In the genomic region with DNA sequence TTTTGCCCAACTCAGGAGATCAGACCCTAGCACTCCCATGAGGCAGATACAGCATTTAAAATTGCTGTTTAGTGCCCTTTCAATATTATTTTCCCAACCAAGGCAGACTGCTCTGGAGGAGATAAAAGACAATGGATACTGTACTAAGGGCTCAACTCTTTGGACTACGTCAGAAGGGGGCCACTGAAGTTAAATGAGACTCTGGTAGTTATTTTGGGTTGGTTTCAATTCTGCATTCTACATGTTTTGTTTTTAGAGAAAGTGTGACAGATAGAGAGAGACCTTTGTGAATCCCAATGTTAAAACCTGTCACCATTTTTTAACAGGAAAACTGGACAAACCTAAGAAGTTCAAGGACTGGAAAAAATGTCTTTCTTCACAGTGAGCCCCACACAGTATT, we compare ENCODE assay signal across 8 mouse cellular contexts. TPM values are rescaled to one million over a fixed set of nuclear protein-coding genes. Genes with fewer than 3 reads are reported as not detected.
A peak's percentile ranks its signal among the peaks of the same experiment; 100 is the strongest.
DNase-seq lines count a peak whose midpoint lies in the region; ATAC-seq and TF ChIP-seq lines count a peak whose summit lies in the region.

No protein-coding gene starts in this region.

- no peak for DNase-seq in spleen, adult 2 months (ENCODE audit: low read depth in 1 of 2, low spot score in 2 of 2)
- DNase-seq in spleen, postnatal 4 days (ENCODE audit: low spot score in 2 of 2): no peak
- DNase-seq in liver, embryonic 13.5 days: no peak
- no peak for DNase-seq in layer of hippocampus, postnatal 25 days (ENCODE audit: extremely low spot score in 1 of 2, low spot score in 1 of 2)
- no peak for DNase-seq in right cerebral cortex, adult 2 months (ENCODE audit: low spot score in 2 of 2)

- H3K27me3 ChIP-seq in erythroblast, embryonic 14.5 days (ENCODE audit: control insufficient read depth): peaks cover 7% of the 10 kb centered on the region
- H3K27me3 ChIP-seq in spleen, adult 2 months (ENCODE audit: control insufficient read depth, insufficient read depth, low read length): no peaks in the 10 kb centered on the region
- no peaks in the 10 kb centered on the region for H3K27me3 ChIP-seq in liver, embryonic 13.5 days
- no peaks in the 10 kb centered on the region for H3K27me3 ChIP-seq in stomach, embryonic 16.5 days (ENCODE audit: control insufficient read depth, insufficient read depth, low read length)

- WGBS in spleen, adult 2 months: 44% methylated on average over 1 of the region's 1 CpGs
- 41% methylated on average over 1 of the region's 1 CpGs for WGBS in liver, embryonic 13.5 days (ENCODE audit: insufficient replicate concordance)
- WGBS in stomach, embryonic 16.5 days: 75% methylated on average over 1 of the region's 1 CpGs

- no peaks in the 10 kb centered on the region for H3K36me3 ChIP-seq in erythroblast, embryonic 14.5 days (ENCODE audit: control insufficient read depth)
- H3K36me3 ChIP-seq in spleen, adult 2 months (ENCODE audit: control insufficient read depth, insufficient read depth, low read length): no peaks in the 10 kb centered on the region
- no peaks in the 10 kb centered on the region for H3K36me3 ChIP-seq in liver, embryonic 13.5 days
- no peaks in the 10 kb centered on the region for H3K36me3 ChIP-seq in stomach, embryonic 16.5 days (ENCODE audit: control insufficient read depth, insufficient read depth, low read length)

- peak overlapping the region; percentile 85 for H3K9ac ChIP-seq in liver, embryonic 13.5 days
- H3K9ac ChIP-seq in stomach, embryonic 16.5 days (ENCODE audit: low read length): peak overlapping the region; percentile 68

- no peaks in the 10 kb centered on the region for H3K9me3 ChIP-seq in erythroblast, embryonic 14.5 days (ENCODE audit: control insufficient read depth, low read length)
- H3K9me3 ChIP-seq in liver, embryonic 13.5 days (replicated peaks): no peaks in the 10 kb centered on the region
- no peaks in the 10 kb centered on the region for H3K9me3 ChIP-seq in stomach, embryonic 16.5 days (replicated peaks; ENCODE audit: control insufficient read depth, low read length)

- H3K4me1 ChIP-seq in erythroblast, embryonic 14.5 days (ENCODE audit: control insufficient read depth): peaks cover 58% of the 10 kb centered on the region
- H3K4me1 ChIP-seq in spleen, adult 2 months (ENCODE audit: control insufficient read depth, insufficient read depth, insufficient read length): peaks cover 21% of the 10 kb centered on the region; the same call in 1 of the 2 replicates
- peaks cover 65% of the 10 kb centered on the region for H3K4me1 ChIP-seq in liver, embryonic 13.5 days (replicated peaks)
- H3K4me1 ChIP-seq in stomach, embryonic 16.5 days (ENCODE audit: control insufficient read depth, insufficient read depth, low read length): 0 out of 2 replicates have a peak, but pooled peaks cover 4% of the 10 kb centered on the region

- H3K4me2 ChIP-seq in liver, embryonic 13.5 days: peak overlapping the region; percentile 99
- H3K4me2 ChIP-seq in stomach, embryonic 16.5 days (ENCODE audit: low read depth, low read length): peak overlapping the region; percentile 98

- no peak for ATAC-seq in erythroblast, adult 5-6 weeks (replicated peaks; ENCODE audit: low FRiP score, poor library complexity, severe bottlenecking)
- ATAC-seq in liver, embryonic 13.5 days (ENCODE audit: low read depth): no peak
- no peak for ATAC-seq in stomach, embryonic 16.5 days (ENCODE audit: insufficient read depth, low FRiP score)

- H3K27ac ChIP-seq in spleen, adult 2 months (ENCODE audit: insufficient read depth, low read length): peak overlapping the region; percentile 86
- peak overlapping the region; percentile 73 for H3K27ac ChIP-seq in liver, embryonic 13.5 days
- no peak overlapping the region for H3K27ac ChIP-seq in stomach, embryonic 16.5 days (ENCODE audit: low read length)

- no peak for TF ChIP-seq CTCF in spleen, adult 2 months (IDR thresholded peaks at IDR 0.05; ENCODE audit: extremely low read depth, insufficient read depth, insufficient read length, insufficient replicate concordance)

- TF ChIP-seq POLR2A in spleen, adult 2 months (IDR thresholded peaks at IDR 0.05; ENCODE audit: low read depth, low read length): no peak

- H3K4me3 ChIP-seq in erythroblast, embryonic 14.5 days (replicated peaks): peak overlapping the region; percentile 94
- peak overlapping the region; percentile 41; the same call in 1 of the 2 replicates for H3K4me3 ChIP-seq in spleen, adult 2 months (ENCODE audit: extremely low read depth, insufficient read depth, insufficient read length)
- H3K4me3 ChIP-seq in liver, embryonic 13.5 days (replicated peaks): peak overlapping the region; percentile 80; the same call in 1 of the 2 replicates
- peak overlapping the region; percentile 75 for H3K4me3 ChIP-seq in stomach, embryonic 16.5 days (replicated peaks; ENCODE audit: low read length)

RNA-seq across cellular contexts. Expression of gene Snx30, which starts 0.9 kb away (rescaled TPM):
- 0.02 and 0.20 TPM in 2 replicates for polyA plus RNA-seq in erythroblast, embryonic 14.5 days (2012)
- total RNA-seq in erythroblast, adult 5-6 weeks (2015; ENCODE audit: low replicate concordance): 2.5 and 3.7 TPM in 2 replicates
- total RNA-seq in erythroblast, adult 5-6 weeks (2017; ENCODE audit: low replicate concordance): 2.1 and 2.5 TPM in 2 replicates
- polyA plus RNA-seq in spleen, adult 2 months (2012; rRNA removed): 8.8 and 12.5 TPM in 2 replicates
- 3.4 and 4.5 TPM in 2 replicates for polyA plus RNA-seq in liver, embryonic 13.5 days (2015; fragmentation: Nextera tagmentation; extraction: Ambion mirVana)
- polyA plus RNA-seq in stomach, embryonic 16.5 days (2015; fragmentation: Nextera tagmentation; extraction: Ambion mirVana): 4.1 and 4.9 TPM in 2 replicates
- total RNA-seq in layer of hippocampus, postnatal 25 days (2021): 10 to 100 TPM; 38.9 to 47.6 TPM

RNA-seq across cellular contexts. Expression of gene Inip, which starts 3.4 kb away (rescaled TPM):
- 1.1 and 1.6 TPM in 2 replicates for polyA plus RNA-seq in erythroblast, embryonic 14.5 days (2012)
- 4.2 and 11.1 TPM in 2 replicates for total RNA-seq in erythroblast, adult 5-6 weeks (2015; ENCODE audit: low replicate concordance)
- total RNA-seq in erythroblast, adult 5-6 weeks (2017; ENCODE audit: low replicate concordance): 7.0 and 14.1 TPM in 2 replicates
- polyA plus RNA-seq in spleen, adult 2 months (2012; rRNA removed): 9.8 and 10.1 TPM in 2 replicates
- polyA plus RNA-seq in liver, embryonic 13.5 days (2015; fragmentation: Nextera tagmentation; extraction: Ambion mirVana): 24.7 and 30.0 TPM in 2 replicates
- 41.4 and 44.7 TPM in 2 replicates for polyA plus RNA-seq in stomach, embryonic 16.5 days (2015; fragmentation: Nextera tagmentation; extraction: Ambion mirVana)
- 10 to 100 TPM; 25.2 to 25.6 TPM for total RNA-seq in layer of hippocampus, postnatal 25 days (2021)

Comparison
In these comparisons a context has a peak if more than half of its experiments do, and no peak if none do; other contexts are left out.
1. H3K4me3 ChIP-seq: peak in every context shown above with its lines; median percentile 94 in erythroblast, embryonic 14.5 days; 80 in liver, embryonic 13.5 days; 75 in stomach, embryonic 16.5 days; 41 in spleen, adult 2 months.